Mouse (Mus musculus) kidney, postnatal 0 days (tissue): ENCODE measurements around the gene Gstcd. TPM values are rescaled to one million over a fixed set of nuclear protein-coding genes. Genes with fewer than 3 reads are reported as not detected.

Experiments
- ATAC-seq: fragments of 200-750 bp; cut with Nextera tagmentation; replicated peaks from 2 replicates; pipeline ENCODE4 v1.8.0; 2017; ENCODE audit warnings: low read depth, moderate number of reproducible peaks, moderate TSS enrichment, moderate library complexity; ENCODE audit not compliant: low FRiP score
- DNase-seq: peaks from one replicate; pipeline ENCODE4 v3.0.0-alpha.2; 2016; ENCODE audit warnings: low spot score
- H3K27ac ChIP-seq: fragments of 300-500 bp; sonication (generic); 2 replicates; pipeline ENCODE4 v1.5.1; 2014; ENCODE audit warnings: mild to moderate bottlenecking
- H3K27me3 ChIP-seq: fragments of 300-500 bp; sonication (generic); 2 replicates; pipeline ENCODE4 v1.6.1; 2014; ENCODE audit warnings: low read length, mixed read lengths; ENCODE audit not compliant: insufficient read depth
- H3K36me3 ChIP-seq: fragments of 300-500 bp; sonication (generic); 2 replicates; pipeline ENCODE4 v1.6.1; 2014; ENCODE audit warnings: low read length, mixed read lengths; ENCODE audit not compliant: insufficient read depth
- H3K4me1 ChIP-seq: fragments of 300-500 bp; sonication (generic); replicated peaks from 2 replicates; pipeline ENCODE4 v1.6.1; 2014; ENCODE audit warnings: antibody characterized with exemption, low read length, mixed read lengths; ENCODE audit not compliant: insufficient read depth
- H3K4me2 ChIP-seq: fragments of 300-500 bp; sonication (generic); 2 replicates; pipeline ENCODE4 v1.6.1; 2014; ENCODE audit warnings: mild to moderate bottlenecking, low read length, moderate library complexity, mixed read lengths
- H3K4me3 ChIP-seq: fragments of 300-500 bp; sonication (generic); replicated peaks from 2 replicates; pipeline ENCODE4 v1.5.1; 2014; ENCODE audit warnings: low read depth, low read length
- H3K9ac ChIP-seq: fragments of 300-500 bp; sonication (generic); 2 replicates; pipeline ENCODE4 v1.6.1; 2014; ENCODE audit warnings: low read depth, low read length
- H3K9me3 ChIP-seq: fragments of 300-500 bp; sonication (generic); replicated peaks from 2 replicates; pipeline ENCODE4 v1.6.1; 2016; ENCODE audit warnings: low read length, inconsistent platforms, mixed read lengths
- CTCF ChIP-seq: IDR thresholded peaks from 2 replicates; pipeline ENCODE4 v1.5.1; 2016; ENCODE audit warnings: antibody characterized with exemption, low read depth, mild to moderate bottlenecking, moderate library complexity
- WGBS: fragments of 180-500 bp; shearing (Covaris S2); extraction: QIAGEN DNeasy Blood & Tissue Kit; methylation state at CpG from one replicate; pipeline ENCODE4 v1.1.7; 2014; 5-methylcytosine and 5-hydroxymethylcytosine counted together
- polyA plus RNA-seq: library from polyadenylated mRNA; unstranded; fragments of >200 nt; fragmentation: Nextera tagmentation; extraction: Ambion mirVana; gene quantifications from 2 replicates; pipeline ENCODE4 v1.2.1, GENCODE M21; 2015

Gstcd gene
- polyA plus RNA-seq, result 4.5 and 5.0 TPM in 2 replicates

GRCm38 (mm10) chr3:133091664-133092273 lies at the start of gene Gstcd, which contains the start of gene Ints12:
Gene Gstcd, minus strand, starts transcription at chr3:133092033.
Gene Ints12, plus strand, starts transcription at chr3:133091840.
- Histone ChIP-seq H3K9me3 (no peaks in the 10 kb centered on the region), H3K9ac (peak within 1 kb of the TSS; percentile 93), H3K4me3 (peak within 1 kb of the TSS; percentile 99), H3K4me1 (peaks cover 5% of the 10 kb centered on the region; the same call in 1 of the 2 replicates), H3K4me2 (peak within 1 kb of the TSS; percentile 90), H3K27me3 (no peaks in the 10 kb centered on the region), H3K36me3 (no peaks in the 10 kb centered on the region), H3K27ac (peak within 1 kb of the TSS; percentile 96)
- DNase-seq (peak; percentile 98), ATAC-seq (peak; percentile 98)
- under 1% methylated on average over 53 of the region's 53 CpGs for WGBS
- TF ChIP-seq CTCF, result no peak; the same call in 1 of the 2 replicates

GRCm38 (mm10) chr3:133132611-133133010 lies 40.8 kb upstream of the Gstcd start:
- Histone ChIP-seq H3K27ac (no peak overlapping the region), H3K36me3 (no peaks in the 10 kb centered on the region), H3K4me1 (no peaks in the 10 kb centered on the region), H3K9ac (no peak overlapping the region), H3K4me3 (no peak overlapping the region), H3K4me2 (no peak overlapping the region), H3K9me3 (no peaks in the 10 kb centered on the region), H3K27me3 (no peaks in the 10 kb centered on the region)
- no peak for ATAC-seq
- no peak for DNase-seq
- TF ChIP-seq CTCF, result no peak
- 70% methylated on average over 8 of the region's 8 CpGs for WGBS

GRCm38 (mm10) chr3:133131372-133131771 lies 39.5 kb upstream of the Gstcd start:
- Histone ChIP-seq H3K4me2 (no peak overlapping the region), H3K36me3 (no peaks in the 10 kb centered on the region), H3K27ac (no peak overlapping the region), H3K9ac (no peak overlapping the region), H3K27me3 (no peaks in the 10 kb centered on the region), H3K4me1 (no peaks in the 10 kb centered on the region), H3K4me3 (no peak overlapping the region), H3K9me3 (no peaks in the 10 kb centered on the region)
- ATAC-seq (no peak), DNase-seq (no peak)
- no peak for TF ChIP-seq CTCF
- WGBS, result 96% methylated on average over 5 of the region's 5 CpGs

GRCm38 (mm10) chr3:133113281-133113680 lies 21.4 kb upstream of the Gstcd start:
- Histone ChIP-seq H3K4me3 (no peak overlapping the region), H3K27me3 (no peaks in the 10 kb centered on the region), H3K4me2 (no peak overlapping the region), H3K36me3 (peaks cover 6% of the 10 kb centered on the region; the same call in 1 of the 2 replicates), H3K9me3 (no peaks in the 10 kb centered on the region), H3K9ac (no peak overlapping the region), H3K4me1 (no peaks in the 10 kb centered on the region), H3K27ac (no peak overlapping the region)
- 69% methylated on average over 1 of the region's 1 CpGs for WGBS
- DNase-seq (no peak), ATAC-seq (no peak)
- TF ChIP-seq CTCF, result no peak

- H3K4me2 ChIP-seq, result no peak overlapping the region
- no peaks in the 10 kb centered on the region for H3K27me3 ChIP-seq
- H3K36me3 ChIP-seq, result peaks cover 13% of the 10 kb centered on the region; the same call in 1 of the 2 replicates
- H3K9me3 ChIP-seq, result no peaks in the 10 kb centered on the region
- H3K4me3 ChIP-seq, result no peak overlapping the region
- TF ChIP-seq CTCF, result peak; percentile 66
- 35% methylated on average over 2 of the region's 2 CpGs for WGBS
- H3K27ac ChIP-seq, result no peak overlapping the region
- ATAC-seq, result no peak; the same call in 1 of the 2 replicates
- no peak overlapping the region for H3K9ac ChIP-seq
- peak; percentile 65 for DNase-seq
- H3K4me1 ChIP-seq, result no peaks in the 10 kb centered on the region
Observed at GRCm38 (mm10) chr3:133111741-133112140, 19.9 kb upstream of the Gstcd start.

- WGBS, result 91% methylated on average over 4 of the region's 4 CpGs
- Histone ChIP-seq H3K27me3 (no peaks in the 10 kb centered on the region), H3K4me2 (no peak overlapping the region), H3K4me1 (no peaks in the 10 kb centered on the region), H3K9me3 (no peaks in the 10 kb centered on the region), H3K4me3 (no peak overlapping the region), H3K9ac (no peak overlapping the region), H3K27ac (no peak overlapping the region), H3K36me3 (peaks cover 21% of the 10 kb centered on the region; the same call in 1 of the 2 replicates)
- no peak for TF ChIP-seq CTCF
- DNase-seq (no peak), ATAC-seq (no peak)
Observed at GRCm38 (mm10) chr3:133109844-133110243, 18.0 kb upstream of the Gstcd start.
